Mouse (Mus musculus) skeletal muscle tissue, postnatal 0 days (tissue): ENCODE results near the gene Zcchc4. TPM values are rescaled to one million over a fixed set of nuclear protein-coding genes. Genes with fewer than 3 reads are reported as not detected.

Source experiments
- polyA plus RNA-seq: library from polyadenylated mRNA; unstranded; fragments of >200 nt; fragmentation: Nextera tagmentation; extraction: Ambion mirVana; gene quantifications from 2 replicates; pipeline ENCODE4 v1.2.1, GENCODE M21; 2015

The Zcchc4 gene
- polyA plus RNA-seq: 9.1 and 10.1 TPM in 2 replicates

DNA sequence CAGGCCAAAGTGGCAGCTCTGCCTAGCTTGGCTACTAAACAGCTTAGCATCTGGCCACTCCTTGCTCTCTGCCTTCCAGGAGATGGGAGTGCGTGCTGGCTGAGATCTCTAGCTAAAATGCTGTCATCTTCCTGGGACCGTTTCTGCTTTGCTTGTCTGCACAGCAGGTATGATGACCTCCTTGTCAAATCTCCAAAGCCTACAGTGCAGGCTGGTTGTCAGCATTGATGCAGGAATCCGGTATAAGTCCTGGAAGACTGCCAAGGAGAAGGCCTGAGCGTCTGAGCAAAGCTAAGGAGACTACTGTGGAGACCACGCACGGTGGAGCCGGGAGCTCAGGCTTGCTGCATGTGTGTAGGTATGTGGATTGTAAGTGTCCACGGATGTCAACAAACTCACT, at the start of gene Zcchc4:
Zcchc4 (plus strand) TSS at position 173 of the 400 bp plus-strand sequence.

DNA sequence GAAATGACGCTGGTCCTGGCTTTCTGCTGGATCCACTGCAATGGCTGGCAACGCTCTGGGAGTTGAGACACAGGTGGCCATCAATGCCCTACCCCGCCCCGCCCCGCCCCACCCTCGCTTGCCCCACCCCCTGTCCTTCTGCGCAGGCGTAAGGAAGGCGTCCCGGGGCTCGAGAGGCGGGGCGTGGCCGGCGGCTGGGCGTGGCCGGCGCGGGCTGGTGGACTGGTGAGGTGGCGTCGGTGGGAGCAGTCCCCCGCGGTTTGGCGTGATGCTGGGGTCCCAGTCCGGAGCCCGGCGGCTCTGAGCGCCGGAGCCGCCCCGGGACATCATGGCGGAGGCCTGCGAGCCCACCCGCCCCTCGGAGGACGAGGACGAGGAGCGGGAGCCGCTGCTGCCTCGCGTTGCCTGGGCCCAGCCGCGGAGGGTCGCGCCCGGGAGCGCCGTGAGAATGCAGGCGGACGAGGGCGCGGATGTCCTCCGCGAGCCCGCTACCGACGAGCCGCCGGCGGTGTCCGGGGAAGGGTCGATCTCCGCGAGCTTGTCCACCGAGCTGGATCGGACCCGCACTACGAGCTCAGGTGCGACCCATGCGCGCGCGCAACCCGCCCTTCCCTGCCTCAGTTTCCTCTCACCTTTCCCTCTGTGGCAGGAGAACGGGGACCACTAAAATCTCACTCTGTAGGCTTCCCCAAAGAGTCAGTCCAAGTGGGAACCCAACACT, 33.7 kb upstream of the Zcchc4 start, which contains the start of gene Pi4k2b:
Pi4k2b (plus strand) TSS at position 184 of the 721 bp plus-strand sequence.

DNA sequence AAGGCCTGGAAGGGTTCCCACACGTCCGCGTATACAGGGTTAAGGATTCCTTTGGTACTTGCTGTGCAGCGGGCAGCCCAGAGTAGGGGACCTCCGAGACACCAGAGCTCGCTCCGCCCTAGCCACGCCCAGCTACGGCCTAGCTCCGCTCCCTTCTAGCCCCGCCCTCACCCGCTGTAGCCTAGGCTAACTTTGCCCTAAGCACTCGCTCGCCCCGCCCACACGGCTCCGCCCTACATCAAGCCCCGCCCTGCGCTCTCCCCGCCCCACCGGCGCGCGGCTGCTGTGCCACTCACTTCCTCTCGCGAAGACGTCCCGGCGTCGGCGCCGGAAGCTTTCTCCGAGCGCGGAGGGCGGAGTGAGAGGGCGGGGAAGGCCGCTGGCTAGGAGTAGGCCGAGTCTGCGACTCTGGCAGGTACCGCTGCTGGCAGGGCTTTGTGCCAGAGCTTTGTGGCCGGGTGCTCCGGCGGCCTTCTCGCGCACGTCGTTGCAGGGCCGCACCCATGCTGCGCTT, 58.6 kb downstream of the Zcchc4 start, which contains the start of gene Anapc4:
Anapc4 (plus strand) TSS at position 252 of the 514 bp plus-strand sequence.

Other genes with a start within 250 kb of the Zcchc4 start
- 2.4 and 2.6 TPM in 2 replicates for gene Lgi2, start 208.9 kb upstream of the Zcchc4 start, polyA plus RNA-seq
- 4.6 and 5.0 TPM in 2 replicates for gene Sepsecs, start 105.7 kb upstream of the Zcchc4 start, polyA plus RNA-seq
- gene Pi4k2b, start 33.8 kb upstream of the Zcchc4 start, polyA plus RNA-seq: 6.4 and 6.8 TPM in 2 replicates
- 47.4 and 50.3 TPM in 2 replicates for gene Anapc4, start 58.6 kb downstream of the Zcchc4 start, polyA plus RNA-seq